Mouse (Mus musculus) testis, adult 2 months (tissue): Measurements from ENCODE around the gene Rpl5.

Source experiments
- CTCF ChIP-seq: fragments of 200-500 bp; IDR thresholded peaks from 2 replicates; pipeline ENCODE4 v1.5.1; 2012; ENCODE audit warnings: low read depth, mild to moderate bottlenecking, inconsistent platforms, low read length, moderate library complexity; ENCODE audit not compliant: control insufficient read depth, insufficient read depth, insufficient replicate concordance
- POLR2A ChIP-seq: fragments of 200-500 bp; IDR thresholded peaks from 2 replicates; pipeline ENCODE4 v1.6.1; 2012; ENCODE audit warnings: low read depth, mild to moderate bottlenecking, inconsistent platforms, low read length, moderate library complexity; ENCODE audit not compliant: control insufficient read depth

DNA sequence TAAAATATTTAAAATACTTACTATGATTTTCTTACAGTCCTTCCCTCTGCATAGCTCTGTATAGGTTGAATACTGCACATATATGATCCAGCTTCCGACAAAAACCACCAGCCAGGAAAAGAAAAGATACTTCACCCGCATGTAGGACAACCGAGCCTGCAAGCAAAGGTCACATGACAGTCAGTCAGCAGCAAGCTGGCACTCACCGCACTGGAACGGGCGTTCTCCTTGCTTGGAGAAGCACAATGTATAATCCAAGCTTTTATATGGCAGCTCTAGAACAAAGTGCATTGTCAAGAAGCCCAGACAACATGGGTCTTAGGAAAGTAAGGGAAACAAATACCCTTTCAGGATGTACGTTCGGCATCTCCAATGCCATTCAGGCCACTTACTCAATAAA is 24.3 kb downstream of the Rpl5 start:
- TF ChIP-seq CTCF (no peak), POLR2A (no peak)
